Mouse (Mus musculus) bone marrow, adult 2 months (tissue): ENCODE results near the gene Pard3b.

Experiments
- CTCF ChIP-seq: fragments of 200-500 bp; IDR thresholded peaks from 2 replicates; pipeline ENCODE4 v1.5.1; 2011; ENCODE audit warnings: low read length, control low read depth; ENCODE audit not compliant: control insufficient read depth, insufficient read depth
- POLR2A ChIP-seq: fragments of 200-500 bp; IDR thresholded peaks from 2 replicates; pipeline ENCODE4 v1.6.1; 2011; ENCODE audit warnings: low read depth, mild to moderate bottlenecking, control low read depth, low read length, borderline replicate concordance; ENCODE audit not compliant: control insufficient read depth

DNA sequence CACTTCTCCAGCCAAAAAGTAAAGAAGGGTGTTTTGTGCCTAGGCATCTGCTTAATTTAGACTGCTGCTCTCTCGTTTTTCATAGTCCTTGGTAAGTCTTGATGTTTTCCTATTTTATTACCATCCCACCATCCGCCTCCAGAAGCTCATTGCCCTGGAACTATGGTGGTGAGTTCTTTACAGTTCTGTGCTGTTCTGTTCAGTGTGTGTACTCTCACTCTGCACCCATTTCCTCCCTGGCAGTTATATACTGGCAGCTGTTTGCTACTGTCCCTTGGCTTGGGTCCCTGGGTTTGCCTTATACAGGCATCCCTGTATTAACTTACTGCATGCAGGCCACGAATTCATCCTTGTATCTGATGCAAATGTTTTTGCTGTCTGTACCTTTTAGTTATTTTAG lies 956.8 kb downstream of the Pard3b start:
- TF ChIP-seq CTCF: no peak
- no peak for TF ChIP-seq POLR2A
